Mouse (Mus musculus) monocyte, adult 5-6 weeks (primary cell): ENCODE results near the gene Cisd2. TPM values are rescaled to one million over a fixed set of nuclear protein-coding genes. Genes with fewer than 3 reads are reported as not detected.
A peak's percentile ranks its signal among the peaks of the same experiment; 100 is the strongest.

ENCODE experiments used
- ATAC-seq: fragments of 153-309, 156-312 bp; replicated peaks from 2 replicates; pipeline ENCODE4 v1.8.0; 2017; ENCODE audit warnings: mild to moderate bottlenecking; ENCODE audit not compliant: low TSS enrichment, insufficient number of reproducible peaks, severe bottlenecking, poor library complexity, low FRiP score
- total RNA-seq: library from RNA; stranded (forward); fragments of 200-1000, 200-491, 200-594 nt; gene quantifications from 3 replicates; pipeline ENCODE4 v1.2.3, GENCODE M21; 2017

Cisd2 gene
- total RNA-seq, 1 experiment from 2014 or later = 47.2 TPM

- ATAC-seq = no peak
These were observed 5.9 kb downstream of the Cisd2 start for GRCm38 (mm10) chr3:135417799-135418198.

- ATAC-seq = no peak
These were observed 6.5 kb downstream of the Cisd2 start for GRCm38 (mm10) chr3:135417245-135417644.

DNA sequence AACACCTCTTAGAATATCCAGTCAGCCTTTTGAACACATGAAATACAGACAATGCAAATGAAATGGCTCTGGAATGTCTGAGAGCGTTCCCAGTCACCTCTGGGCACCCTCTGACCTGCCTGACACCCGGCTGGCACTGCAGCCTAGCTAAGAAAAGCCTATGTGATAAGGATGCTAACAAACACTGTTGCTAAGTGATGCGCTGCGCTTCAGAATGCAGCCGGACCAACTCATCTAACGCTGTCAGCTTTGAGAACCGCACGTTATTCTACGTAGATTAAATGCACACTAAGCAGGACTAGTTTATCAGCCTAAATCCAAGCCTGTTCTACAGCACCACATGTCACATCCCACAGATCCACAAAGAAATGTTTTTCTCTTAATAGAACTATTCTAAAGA, 11.9 kb downstream of the Cisd2 start:
- no peak for ATAC-seq

- ATAC-seq = no peak
These were observed 12.7 kb downstream of the Cisd2 start for GRCm38 (mm10) chr3:135411056-135411455.

- ATAC-seq = no peak
These were observed 14.5 kb downstream of the Cisd2 start for GRCm38 (mm10) chr3:135409219-135409618.

- ATAC-seq = no peak
These were observed 16.4 kb downstream of the Cisd2 start for GRCm38 (mm10) chr3:135407351-135407750.

DNA sequence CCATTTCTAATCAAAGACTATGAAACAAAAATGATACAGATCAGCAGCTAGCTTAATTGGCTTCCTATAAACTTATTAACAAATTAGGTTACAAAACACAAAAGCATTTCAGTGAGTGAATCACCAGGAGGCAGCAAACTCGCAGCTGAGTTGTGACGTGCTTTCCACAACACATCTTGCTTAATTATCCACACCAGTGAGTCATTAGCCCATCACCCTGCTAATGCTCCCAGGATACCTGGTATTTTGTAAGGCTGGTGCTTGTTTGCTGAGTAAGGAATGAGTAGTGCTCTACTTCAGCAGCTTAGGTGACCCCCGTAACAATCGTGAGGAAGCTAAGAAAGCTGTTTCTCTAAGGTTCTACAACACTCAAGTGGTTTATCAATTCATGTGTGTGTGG, 19.1 kb downstream of the Cisd2 start:
- ATAC-seq = no peak

- ATAC-seq = no peak
These were observed 19.9 kb downstream of the Cisd2 start for GRCm38 (mm10) chr3:135403856-135404255.

GRCm38 (mm10) chr3:135403211-135403610, 20.5 kb downstream of the Cisd2 start:
- ATAC-seq = no peak

- peak; percentile 97 for ATAC-seq
These were observed 21.5 kb downstream of the Cisd2 start for GRCm38 (mm10) chr3:135402201-135402658.

GRCm38 (mm10) chr3:135397112-135397511, 26.6 kb downstream of the Cisd2 start:
- no peak for ATAC-seq

DNA sequence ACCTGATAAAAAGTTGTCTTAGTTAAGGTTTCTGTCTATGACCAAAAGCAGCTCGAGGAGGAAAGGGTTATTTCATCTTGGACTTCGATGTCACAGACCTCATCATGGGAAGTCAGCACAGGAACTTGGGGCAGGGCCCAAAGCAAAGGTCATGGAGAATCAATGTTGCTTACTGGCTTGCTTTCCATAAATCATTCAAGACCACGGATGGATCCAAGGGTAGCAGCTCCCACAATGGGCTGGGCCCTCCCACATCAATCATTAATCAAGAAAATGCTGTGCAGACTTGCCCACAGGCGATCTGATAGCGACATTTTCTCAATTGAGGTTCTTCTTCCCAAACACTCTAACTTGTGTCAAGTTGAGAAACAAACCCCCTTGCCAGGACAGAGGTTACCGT, 27.6 kb downstream of the Cisd2 start:
- no peak for ATAC-seq

DNA sequence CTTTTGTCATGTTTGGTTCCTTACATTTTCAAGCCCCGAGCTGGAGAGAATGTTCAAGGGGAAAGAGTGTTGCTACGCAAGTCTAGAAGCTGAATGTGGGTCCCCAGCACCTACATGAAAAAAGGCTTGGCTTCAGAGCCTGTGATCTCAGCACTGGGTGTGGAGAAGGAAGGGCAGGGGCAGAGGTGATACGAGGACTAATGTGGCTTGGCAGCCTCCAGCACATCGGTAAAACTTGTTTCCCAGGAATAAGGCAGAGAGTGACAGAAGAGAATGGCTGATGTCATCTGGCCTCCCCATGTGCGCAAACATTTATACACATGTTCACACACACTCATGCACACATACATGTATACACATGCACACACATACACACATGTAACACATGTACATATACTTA, 28.6 kb downstream of the Cisd2 start:
- ATAC-seq = no peak

DNA sequence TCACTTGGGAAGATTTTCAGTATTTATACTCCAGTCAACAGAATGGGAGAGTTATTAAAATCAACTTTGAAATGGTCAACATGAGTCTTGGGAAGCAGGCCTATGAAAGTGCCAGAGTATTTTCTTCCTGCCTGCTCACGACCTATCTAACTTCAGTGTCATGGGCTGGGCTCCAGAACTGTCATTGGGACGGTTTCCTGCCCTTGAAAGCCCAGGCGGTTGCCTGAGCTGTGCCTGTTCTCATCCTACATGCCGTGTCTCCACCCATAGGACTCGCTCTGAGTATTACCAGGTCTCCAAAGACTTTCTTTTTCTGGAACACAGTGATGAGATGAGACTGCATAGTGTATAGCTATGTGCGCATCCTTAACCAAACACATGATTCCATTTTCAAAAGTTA, 30.5 kb downstream of the Cisd2 start:
- no peak for ATAC-seq

DNA sequence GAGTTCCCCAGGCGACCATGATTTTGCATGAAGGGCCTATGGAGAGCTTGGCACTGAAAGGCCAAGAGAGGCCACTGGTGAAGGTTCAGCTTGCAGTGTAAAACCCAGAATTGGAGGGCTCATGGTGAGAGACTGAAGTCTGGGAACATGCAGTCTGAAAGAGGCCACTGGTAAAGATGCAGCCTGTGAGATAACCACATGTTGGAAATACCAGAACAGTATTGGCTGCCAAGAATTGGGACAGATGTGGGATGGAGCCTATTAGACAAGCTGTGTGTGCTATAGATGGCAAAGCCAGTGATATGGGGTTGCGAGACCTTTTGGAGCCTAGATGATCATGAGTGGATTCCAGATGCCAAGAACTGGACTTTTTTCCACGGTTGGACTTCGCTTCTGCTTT, 43.9 kb downstream of the Cisd2 start:
- no peak for ATAC-seq

DNA sequence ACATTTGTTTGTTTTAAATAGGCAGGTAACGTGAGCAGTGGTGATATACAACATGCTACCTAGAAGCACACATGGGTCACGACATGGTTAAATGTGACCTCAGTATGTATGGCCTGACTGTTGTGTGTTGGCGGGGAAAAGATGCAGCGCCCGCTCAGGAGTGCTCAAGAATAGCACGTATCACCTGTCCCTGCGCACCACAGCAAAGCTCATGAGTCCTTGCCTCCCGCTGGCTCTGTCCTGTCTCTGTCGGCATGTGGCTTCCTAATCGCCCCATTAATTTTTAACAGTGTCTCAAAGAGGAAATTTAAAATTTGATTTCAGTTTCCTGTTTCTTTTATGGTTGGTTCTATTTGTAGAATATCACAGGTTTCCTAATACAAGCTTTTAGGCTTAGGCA, 46.3 kb downstream of the Cisd2 start:
- ATAC-seq = no peak

- no peak for ATAC-seq
These were observed 47.9 kb downstream of the Cisd2 start for GRCm38 (mm10) chr3:135375836-135376235.

DNA sequence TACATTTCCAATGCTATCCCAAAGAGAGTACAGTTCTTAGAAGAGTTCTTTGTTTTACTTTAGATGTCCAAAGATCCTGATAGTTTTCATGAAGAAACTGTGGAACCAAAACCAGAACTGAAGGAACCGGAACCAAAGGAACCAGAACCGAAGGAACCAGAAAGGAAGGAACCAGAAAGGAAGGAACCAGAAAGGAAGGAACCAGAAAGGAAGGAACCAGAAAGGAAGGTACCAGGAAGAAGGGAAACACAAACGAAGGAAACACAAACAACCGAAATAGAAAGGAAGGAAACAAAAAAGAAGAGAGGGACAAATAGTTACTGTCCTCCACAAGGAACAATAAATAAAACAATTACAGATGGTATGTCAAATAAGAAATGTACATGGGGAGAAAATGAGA, 66.3 kb downstream of the Cisd2 start:
- no peak for ATAC-seq
